Mouse (Mus musculus): ENCODE measurements around the gene Zfp667.
"Not testable (repeated sequence)": the region's sequence is repeated elsewhere in the genome, so short reads cannot be mapped to it uniquely, and the experiment has no call there.

Zfp667 gene

GRCm38 (mm10) chr7:6300796-6301195, 14.4 kb downstream of the Zfp667 start:
- CTCF ChIA-PET: not testable (repeated sequence)

DNA sequence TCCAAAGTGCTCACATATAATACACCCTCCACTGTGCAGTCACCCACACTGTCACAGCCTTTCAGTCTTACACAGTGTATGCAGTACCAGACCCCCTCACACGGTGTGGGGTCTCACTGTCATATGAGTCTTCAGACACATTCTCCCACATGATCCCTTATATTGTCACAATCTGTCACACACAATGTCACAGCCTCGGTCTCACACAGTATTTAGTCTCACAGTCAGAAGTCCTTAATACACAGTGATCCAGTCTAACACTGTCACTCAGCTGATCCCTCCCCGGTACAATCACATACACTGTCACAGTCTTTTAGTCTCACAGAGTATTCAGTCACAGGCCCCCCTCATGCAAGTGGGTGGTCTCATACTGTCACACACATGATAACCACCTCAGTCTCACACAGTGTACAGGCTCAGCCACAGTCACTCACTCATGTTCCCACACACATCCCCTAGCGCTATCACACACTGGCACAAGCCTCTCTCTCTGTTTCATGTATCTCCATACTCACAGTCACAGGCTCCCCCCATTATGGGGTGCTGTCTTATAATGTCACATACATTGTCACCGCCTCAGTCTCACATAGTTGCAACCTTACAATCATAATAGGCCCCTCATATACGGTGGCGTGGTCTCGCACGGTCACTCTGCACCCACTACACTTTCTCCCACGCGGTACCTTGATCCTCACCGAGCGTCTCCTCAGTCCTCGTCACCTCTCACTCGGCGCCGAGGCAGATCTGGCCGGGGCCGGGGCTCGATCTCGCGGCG, 44.3 kb downstream of the Zfp667 start:
- CTCF ChIA-PET: no interaction called here

GRCm38 (mm10) chr7:6331233-6331956, 45.0 kb downstream of the Zfp667 start, which contains the start of gene Zfp583:
Zfp583 (minus strand) TSS chr7:6331285.
- CTCF ChIA-PET: interaction anchor here (0.5 to 0.6 kb wide), 2 partner anchors 12 to 1362 kb away, joined by 7 to 12 read pairs; partner anchors contain the start of gene Gm3854

DNA sequence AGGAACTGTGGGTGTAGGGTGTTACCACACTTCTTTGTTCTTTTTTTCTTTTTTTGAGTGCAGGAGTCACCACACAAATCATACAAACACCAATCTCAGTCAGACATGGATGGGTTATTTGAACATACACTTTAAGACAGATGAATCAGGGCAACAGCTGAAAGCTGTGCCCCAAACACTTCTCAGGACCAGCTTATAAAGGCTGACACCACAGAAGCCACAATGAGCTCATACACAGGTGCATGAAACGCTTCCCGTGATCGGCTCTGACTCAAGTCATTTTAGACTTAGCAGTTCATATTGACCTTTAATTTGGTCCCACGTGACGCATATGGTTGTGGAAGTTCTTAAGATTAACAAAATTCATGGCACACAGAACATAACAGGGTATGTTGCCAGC, 53.5 kb downstream of the Zfp667 start:
- CTCF ChIA-PET: no interaction called here

GRCm38 (mm10) chr7:6343501-6344071, 57.2 kb downstream of the Zfp667 start, which contains the start of gene Gm3854:
Gm3854 (plus strand) TSS chr7:6343759.
- CTCF ChIA-PET: interaction anchor here (0.6 to 0.7 kb wide), 2 partner anchors 12 to 169 kb away, joined by 5 to 12 read pairs; no protein-coding TSS in a partner anchor

DNA sequence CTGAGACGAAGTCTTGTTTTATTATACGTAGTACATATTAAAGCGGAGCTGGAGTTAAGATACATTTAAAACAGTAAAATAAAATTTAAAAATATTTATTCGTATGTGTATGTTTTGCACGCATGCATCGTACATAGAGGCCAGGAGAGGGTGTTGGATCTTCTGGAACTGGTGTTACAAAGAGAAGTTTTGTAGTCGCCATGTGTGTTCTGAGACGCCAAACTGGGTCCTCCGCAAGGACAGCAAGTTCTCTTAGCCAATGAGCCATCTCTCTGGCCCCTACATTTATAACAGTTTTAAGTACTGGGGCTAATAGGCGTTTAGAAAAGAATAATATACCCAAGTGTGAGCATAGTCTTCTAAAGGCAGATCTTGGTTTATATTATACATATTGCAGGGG, 57.7 kb downstream of the Zfp667 start:
- CTCF ChIA-PET: interaction anchor here (0.6 kb wide), 1 partner anchor 1880 kb away, joined by 3 read pairs; no protein-coding TSS in a partner anchor
